Mouse (Mus musculus) adrenal gland, postnatal 14 days (tissue): ENCODE data around the gene Stag2. TPM values are rescaled to one million over a fixed set of nuclear protein-coding genes. Genes with fewer than 3 reads are reported as not detected.

ENCODE experiments used
- DNase-seq: peaks from one replicate; pipeline ENCODE4 v3.0.0; 2021; ENCODE audit warnings: mixed read lengths
- total RNA-seq: library from RNA; stranded (reverse); gene quantifications from 2 replicates; pipeline ENCODE4 v1.2.3, GENCODE M21; 2021

Stag2 gene
- total RNA-seq, 1 experiment from 2014 or later: 86.5 TPM

DNA sequence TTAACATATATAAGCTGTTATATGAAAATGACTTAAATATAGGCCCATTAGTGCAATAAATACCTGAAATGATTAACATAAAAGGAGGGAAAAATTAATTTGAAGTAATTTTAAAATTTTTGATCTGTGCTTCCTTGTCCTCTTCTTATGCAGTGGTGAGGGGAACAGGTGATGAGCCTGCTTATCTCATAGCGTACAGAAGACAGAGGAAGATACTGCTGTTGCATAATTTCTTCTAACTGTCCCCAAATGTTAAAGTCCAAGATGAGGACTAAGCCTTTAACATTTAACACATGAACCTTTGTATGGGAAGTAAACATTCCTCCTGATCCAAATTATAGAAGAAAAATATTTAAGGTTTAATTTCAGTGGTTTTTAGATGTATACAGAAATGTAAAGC is 66.6 kb downstream of the Stag2 start:
- DNase-seq: no peak

- DNase-seq: no peak
These were observed 101.2 kb downstream of the Stag2 start for GRCm38 (mm10) chrX:42250342-42250741.

DNA sequence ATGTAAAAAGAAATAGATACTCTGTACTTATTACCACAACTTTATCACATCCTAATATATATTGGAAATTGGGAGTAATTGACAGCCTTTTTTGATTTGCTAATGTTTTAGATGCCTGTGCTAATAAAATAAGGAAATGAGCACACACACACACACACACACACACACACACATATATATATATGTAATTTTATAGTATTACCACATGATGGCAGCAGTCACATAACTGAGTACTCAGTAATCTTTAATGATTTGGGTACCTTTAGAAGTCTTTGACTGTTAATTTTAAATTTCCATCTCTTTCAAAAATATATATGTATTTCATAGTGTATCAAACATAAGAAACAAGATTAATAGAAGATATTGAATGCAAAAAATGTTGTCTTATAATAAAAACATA is 123.6 kb downstream of the Stag2 start:
- no peak for DNase-seq

DNA sequence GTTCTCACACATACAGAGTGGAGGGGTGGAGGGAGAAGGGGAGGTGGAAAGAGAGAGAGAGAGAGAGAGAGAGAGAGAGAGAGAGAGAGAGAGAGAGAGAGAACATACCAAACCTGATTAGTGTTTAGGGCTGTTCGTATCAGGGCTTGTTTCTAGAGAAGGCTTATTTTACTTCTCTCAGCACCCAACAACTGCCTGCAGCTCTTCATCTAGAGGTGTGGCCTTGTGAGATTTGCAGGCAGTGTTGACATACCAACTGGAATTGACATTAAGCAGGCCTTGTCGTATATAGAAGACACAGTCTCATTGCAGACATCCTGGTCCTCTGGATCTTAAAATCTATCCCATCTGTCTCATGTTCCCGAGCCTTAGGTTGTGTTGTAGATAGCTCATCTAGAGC is 141.1 kb downstream of the Stag2 start:
- no peak for DNase-seq

DNA sequence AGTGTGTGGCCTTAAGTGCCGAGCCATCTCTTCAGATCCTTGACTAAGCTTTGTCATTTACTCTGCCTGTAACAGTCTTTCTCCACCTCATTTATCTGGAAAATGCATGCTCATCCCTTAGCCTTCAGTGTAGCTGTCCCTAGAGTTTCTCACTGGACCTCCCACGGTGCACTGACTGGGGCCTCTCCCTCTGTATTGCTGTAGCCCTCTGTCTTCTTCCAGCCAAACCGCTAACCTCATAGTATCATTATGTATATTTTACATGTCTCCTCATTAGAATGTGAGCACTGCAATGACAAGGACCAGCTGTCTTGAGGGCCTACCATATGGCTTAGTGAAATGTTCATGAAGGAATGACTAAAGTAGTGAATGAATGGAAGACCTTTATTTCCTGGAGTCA is 166.1 kb downstream of the Stag2 start:
- no peak for DNase-seq

DNA sequence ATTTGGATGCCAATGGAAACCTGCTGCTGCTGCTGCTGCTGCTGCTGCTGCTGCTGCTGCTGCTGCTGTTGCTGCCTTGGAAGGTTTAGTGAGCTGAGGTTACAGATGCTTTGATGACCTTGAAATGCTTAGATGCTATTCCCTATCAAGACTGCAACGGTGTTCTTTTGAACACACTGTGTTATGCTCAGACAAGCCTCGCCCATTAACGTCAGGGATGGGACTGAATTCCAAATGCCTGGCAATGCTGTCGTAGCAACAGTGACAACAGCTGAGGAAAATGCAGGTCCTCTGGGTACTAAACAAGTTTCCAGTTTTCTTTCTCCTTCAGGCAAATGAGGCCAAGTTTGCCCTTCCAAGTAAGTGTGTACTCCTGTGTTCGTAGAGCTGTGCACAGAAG is 171.3 kb downstream of the Stag2 start:
- no peak for DNase-seq

- DNase-seq: no peak
These were observed 172.2 kb downstream of the Stag2 start for GRCm38 (mm10) chrX:42321200-42321773.

GRCm38 (mm10) chrX:42324848-42325247 is 175.7 kb downstream of the Stag2 start:
- DNase-seq: no peak

Other genes starting within 250 kb of the Stag2 start
- gene Thoc2, start 228.6 kb upstream of the Stag2 start, total RNA-seq: 74.2 and 85.3 TPM in 2 replicates
- 60.3 and 63.6 TPM in 2 replicates for gene Xiap, start 89.6 kb upstream of the Stag2 start, total RNA-seq